Mouse (Mus musculus) CD4-positive helper T cell, adult 2 months (primary cell): Measurements from ENCODE around the gene Olfr1447.

Experiments used
- DNase-seq: peaks from one replicate; pipeline ENCODE4 v3.0.0-alpha.2; 2012; ENCODE audit warnings: low read depth, missing footprints, low spot score

Gene Olfr1447

DNA sequence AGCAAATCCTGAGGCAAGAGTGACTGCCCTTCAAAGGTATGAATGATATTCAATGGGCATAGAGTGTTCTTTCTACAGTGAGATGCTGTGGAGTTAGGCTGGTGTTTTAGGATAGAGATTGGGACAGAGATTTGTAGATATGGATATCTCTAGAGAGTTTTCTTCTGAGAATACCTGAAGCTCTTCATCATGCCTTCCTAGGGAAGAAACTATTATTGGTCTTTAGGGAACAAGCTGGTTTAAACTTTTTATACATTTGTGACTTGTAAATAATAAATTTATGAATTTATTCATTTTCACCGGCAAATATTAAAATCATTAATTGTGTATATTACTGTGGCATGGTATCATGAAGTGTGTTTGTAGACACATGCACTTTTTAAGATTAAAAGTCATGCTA, at the start of gene Olfr1447:
Gene Olfr1447 (minus strand): TSS at position 101 of the 400 bp plus-strand sequence.
- no peak for DNase-seq

DNA sequence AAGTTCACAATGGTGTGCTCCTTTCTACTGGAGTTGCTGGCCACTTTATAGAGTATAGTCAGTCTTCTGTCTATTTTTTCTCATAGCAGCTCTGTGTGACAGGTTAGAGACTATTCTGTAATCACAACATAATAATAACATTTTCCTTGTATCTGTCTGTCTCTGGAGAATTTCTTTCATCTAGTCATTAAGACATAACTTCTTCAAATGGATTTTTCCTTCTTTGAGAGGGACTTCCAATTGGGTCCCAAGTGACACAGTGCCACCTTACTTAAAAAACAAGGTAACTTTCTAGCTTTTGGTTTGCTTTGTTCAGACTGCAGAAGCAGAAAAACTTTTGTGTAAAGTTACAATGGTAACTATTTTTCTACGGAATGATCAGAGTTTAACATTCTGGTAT, 46.4 kb upstream of the Olfr1447 start, which contains the start of gene Olfr1450:
Gene Olfr1450 (plus strand): TSS at position 301 of the 400 bp plus-strand sequence.
- no peak for DNase-seq

DNA sequence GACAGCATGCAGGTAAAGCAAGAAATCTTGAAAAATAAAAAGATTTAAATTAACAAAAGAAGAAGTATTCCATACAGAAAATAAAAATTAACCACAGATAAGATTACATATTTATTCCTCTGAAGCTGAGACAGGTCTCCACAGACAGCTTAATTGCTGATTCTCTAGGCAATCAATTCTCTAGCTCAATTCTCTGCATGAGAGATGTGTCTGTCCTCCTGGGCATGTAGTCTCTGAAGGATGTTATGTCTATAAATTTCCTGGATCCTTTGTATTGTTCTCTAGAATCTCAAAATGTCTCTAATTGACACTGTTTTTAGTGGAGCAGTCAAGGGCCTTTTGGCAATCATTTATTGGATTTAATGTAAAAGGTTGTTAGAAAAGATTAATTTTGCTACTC, 27.0 kb upstream of the Olfr1447 start, which contains the start of gene Olfr1449:
Gene Olfr1449 (plus strand): TSS at position 301 of the 400 bp plus-strand sequence.
- no peak for DNase-seq

DNA sequence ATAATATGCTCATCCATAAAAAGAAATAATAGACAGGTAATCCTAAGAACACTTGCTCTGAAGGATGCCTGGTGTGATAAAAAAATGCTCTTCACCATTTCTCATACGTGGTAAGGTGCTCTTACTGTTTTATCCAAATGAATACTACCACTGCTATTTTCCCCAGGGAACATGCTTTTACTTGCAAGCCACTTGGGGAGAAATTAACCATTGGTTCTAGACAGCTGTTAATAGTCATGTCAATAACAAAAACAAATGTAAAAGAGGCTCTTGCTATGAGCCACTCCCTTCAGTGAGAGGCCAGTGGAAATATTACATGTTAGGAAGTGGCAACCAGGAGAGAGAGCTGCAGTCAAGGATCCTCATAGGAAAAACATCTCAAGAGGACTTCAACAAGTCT, 20.8 kb upstream of the Olfr1447 start, which contains the start of gene Olfr1448:
Gene Olfr1448 (minus strand): TSS at position 101 of the 400 bp plus-strand sequence.
- DNase-seq, result no peak

DNA sequence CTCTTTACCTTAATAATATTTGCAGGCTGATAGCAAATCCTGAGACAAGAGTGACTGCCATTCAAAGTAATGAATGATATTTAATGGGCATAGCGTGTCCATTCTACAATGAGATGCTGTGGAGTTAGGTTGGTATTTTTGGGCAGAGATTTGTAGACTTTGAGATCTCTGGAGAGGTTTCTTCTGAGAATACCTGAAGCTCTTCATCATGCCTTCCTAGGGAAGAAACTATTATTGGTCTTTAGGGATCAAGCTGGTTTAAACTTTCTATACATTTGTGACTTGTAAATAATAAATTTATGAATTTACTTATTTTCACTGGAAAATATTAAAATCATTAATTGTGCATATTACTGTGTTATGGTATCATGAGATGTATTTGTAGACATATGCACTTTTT, 10.1 kb downstream of the Olfr1447 start, which contains the start of gene Olfr1446:
Gene Olfr1446 (minus strand): TSS at position 101 of the 400 bp plus-strand sequence.
- DNase-seq, result no peak

DNA sequence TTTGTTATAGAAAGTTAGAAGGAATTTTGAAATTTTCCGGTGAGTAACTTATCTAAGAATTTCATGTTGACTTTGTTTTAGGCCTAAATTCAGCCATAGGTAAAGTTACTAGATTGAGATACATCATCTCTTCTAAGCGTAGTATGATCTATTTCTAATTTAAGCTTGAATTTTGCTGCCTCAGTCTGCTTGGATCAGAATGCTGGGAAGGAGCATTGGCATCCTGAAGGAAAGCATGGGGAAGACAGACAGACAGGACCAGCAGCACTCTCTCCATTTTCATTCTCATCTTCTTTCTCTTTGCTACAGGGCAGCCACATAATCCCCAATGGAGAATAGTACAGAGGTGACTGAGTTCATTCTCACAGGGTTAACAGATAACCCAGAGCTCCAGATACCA, 20.0 kb downstream of the Olfr1447 start, which contains the start of gene Olfr1445:
Gene Olfr1445 (plus strand): TSS at position 301 of the 400 bp plus-strand sequence.
- no peak for DNase-seq

DNA sequence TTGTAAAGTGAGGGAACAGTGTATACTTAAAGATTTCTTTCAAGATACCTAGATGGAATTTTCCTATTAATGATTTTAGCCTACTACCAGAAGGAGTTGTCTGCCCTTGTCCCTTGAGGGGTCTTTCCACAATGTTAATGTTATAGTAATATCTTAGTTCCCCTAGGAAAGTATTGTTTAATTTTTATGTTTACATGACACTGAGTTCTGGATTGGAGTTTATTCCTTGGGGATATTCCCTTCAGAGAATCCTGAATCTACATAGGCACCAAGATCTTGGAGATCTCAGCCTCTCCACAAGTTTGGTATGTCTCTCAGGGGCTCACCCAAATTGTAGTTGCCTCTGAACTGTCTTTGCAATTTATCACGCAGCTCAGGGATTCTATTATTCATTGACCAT, 46.6 kb downstream of the Olfr1447 start, which contains the start of gene Olfr1444:
Gene Olfr1444 (plus strand): TSS at position 301 of the 400 bp plus-strand sequence.
- DNase-seq, result no peak
